Mouse (Mus musculus) bone marrow, adult 2 months (tissue): ENCODE measurements around the gene Igsf9b.

ENCODE experiments used
- CTCF ChIP-seq: fragments of 200-500 bp; IDR thresholded peaks from 2 replicates; pipeline ENCODE4 v1.5.1; 2011; ENCODE audit warnings: low read length, control low read depth; ENCODE audit not compliant: control insufficient read depth, insufficient read depth
- POLR2A ChIP-seq: fragments of 200-500 bp; IDR thresholded peaks from 2 replicates; pipeline ENCODE4 v1.6.1; 2011; ENCODE audit warnings: low read depth, mild to moderate bottlenecking, control low read depth, low read length, borderline replicate concordance; ENCODE audit not compliant: control insufficient read depth

- no peak for TF ChIP-seq POLR2A
- no peak for TF ChIP-seq CTCF
Measured at GRCm38 (mm10) chr9:27401169-27401568, 102.2 kb downstream of the Igsf9b start.
